Mouse (Mus musculus) left cerebral cortex, adult 18-20 months (tissue): Measurements from ENCODE around the gene Adam33. TPM values are rescaled to one million over a fixed set of nuclear protein-coding genes. Genes with fewer than 3 reads are reported as not detected.

Source experiments
- DNase-seq, 2 experiments: peaks; one replicate each; pipeline ENCODE4 v3.0.0; 2021 to 2022; ENCODE audit warnings: low spot score in 2 of 2, mixed read lengths in 1 of 2
- microRNA-seq, 2 experiments: library from miRNA; unstranded; fragments of <30 nt; microRNA quantifications; one replicate each; pipeline ENCODE4 v1.2.0; 2021
- total RNA-seq, 2 experiments: library from RNA; stranded (reverse); gene quantifications; 2 replicates each; pipeline ENCODE4 v1.2.3; 2021

Gene Adam33
- total RNA-seq, 2 experiments from 2014 or later: 6.4 to 12.4 TPM

DNA sequence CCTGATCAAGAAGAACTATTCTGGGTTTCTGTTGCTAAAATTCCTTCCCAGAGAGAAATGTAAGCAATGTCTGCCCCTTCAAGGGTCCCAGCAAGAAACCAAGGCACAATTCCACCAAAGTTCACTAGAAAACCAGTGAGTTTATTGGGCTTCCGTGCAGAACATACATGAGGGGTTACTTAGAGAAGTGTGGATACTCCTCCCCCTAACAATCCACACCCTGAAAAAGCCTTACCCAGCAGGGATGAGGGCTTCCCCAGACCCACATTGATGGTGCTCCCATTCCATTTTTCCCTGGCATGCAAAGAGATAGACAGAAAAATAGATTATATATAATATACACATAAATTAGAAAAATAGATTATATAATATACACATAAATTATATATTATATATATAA, 32.6 kb downstream of the Adam33 start:
- DNase-seq: no peak

DNA sequence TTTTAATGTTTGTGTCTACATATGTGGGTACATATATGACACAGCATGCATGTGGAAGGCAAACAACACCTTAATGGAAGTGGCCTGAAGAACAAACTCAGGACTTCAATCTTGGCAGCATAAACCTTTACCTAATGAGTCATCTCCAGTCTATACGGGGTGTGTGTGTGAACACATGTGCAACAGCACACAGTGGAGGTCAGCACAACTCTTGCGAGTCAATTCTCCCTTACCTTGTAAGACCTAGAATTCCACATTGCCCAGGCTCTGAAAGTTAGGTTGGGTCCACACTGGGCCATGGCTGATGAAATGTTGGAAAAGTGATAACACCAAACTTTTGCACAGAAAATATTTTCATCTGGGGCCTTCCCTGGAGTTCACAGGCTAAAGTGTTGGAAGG, 33.1 kb downstream of the Adam33 start:
- no peak for DNase-seq

DNA sequence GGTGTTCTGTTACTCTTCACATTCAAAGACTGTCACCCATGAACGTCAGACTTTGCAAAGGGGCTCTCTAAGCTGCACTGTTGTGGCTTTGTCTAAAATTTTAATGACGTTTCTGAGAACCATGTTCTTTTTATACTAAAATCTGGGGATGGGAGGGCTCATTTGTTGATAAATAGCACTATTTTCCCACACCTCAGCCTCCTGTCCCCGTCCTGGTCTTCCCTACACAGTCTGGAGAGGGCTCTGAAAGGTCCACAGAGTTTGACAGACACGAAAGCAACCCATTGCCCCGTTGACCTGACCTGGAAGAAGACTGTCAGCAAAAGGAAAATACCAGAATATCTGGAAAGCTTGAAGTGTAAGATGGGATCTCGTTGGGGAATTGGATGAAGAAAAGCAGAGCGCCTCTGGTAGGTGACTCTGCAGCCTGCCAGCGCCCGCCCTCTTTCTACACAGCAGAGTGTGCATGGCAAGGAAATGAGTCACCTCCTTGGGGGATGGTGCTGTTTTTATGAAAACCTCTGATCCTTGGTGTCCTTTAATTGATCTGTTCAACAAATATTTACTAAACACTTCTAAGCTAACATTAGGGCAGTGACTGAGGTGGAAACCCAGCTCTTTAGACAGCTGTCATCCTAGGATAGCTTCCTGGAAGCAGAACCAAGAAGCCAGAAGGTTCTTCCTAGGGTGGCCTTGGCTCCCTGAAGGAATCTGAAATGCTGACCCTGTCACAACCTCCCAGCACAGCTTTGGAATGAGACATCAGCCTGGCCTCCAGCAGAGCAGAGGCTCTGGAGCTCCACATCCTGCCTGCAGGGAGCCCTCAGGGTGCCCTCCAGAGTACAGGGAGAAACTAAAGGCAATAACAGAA, 34.3 kb downstream of the Adam33 start:
- peak in 1 of 2 experiments; percentile 29 for DNase-seq

DNA sequence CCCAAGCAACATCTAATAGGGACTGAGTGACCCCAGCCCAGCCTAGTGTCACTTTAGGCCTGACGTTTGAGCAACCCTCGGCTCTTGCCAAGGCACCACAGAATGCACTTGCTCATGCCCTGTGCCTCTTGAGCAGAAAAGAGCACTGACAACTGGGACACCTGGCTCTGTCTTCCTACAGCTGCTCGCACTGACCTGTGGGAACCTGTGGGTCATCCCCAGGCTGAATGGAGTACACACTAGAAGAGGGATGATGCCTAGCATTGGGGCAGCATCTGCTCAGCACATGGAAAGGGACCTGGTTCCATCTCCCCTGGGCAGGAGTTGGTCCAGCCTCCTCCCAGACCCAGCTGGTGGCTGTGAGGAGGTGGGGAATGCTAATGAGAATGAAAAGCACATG, 36.7 kb downstream of the Adam33 start:
- no peak for DNase-seq

DNA sequence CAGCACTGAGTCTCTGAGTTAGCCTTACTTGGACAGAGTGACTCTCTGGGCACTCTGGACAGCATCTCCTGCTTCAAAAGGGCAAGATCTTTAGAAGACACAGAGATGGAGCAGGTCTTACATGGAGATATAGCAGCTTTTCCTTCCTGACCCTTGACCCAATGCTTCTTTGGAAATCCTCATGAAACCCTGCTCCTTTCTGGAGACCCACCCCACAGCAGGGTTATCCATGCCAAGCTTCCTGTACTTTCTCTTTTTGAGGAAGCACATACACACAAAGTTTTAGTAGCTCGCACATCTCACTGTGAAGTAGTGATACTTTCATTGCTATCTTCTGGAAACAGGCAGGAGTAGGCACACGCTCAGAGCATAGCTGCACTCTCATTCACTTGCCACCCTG, 38.4 kb downstream of the Adam33 start:
- DNase-seq: no peak

DNA sequence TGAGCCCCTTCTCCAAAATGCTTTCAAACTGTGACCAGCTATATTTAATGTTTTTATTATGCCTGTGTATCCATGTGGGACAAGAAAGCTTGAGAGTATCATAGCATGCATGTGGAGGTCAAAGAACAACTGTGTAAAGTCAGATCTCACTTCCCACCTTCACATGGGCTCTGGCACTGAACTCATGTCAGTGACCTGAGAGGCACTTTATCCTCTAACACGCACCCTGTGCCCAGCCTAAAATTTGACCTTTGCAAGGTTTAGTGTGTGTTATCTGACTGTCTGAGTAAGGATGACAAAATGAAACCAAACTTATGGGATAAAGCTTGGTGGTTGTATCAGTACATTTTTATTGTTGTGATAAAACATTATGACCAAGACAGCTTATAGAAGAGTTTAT, 53.0 kb downstream of the Adam33 start:
- no peak for DNase-seq

DNA sequence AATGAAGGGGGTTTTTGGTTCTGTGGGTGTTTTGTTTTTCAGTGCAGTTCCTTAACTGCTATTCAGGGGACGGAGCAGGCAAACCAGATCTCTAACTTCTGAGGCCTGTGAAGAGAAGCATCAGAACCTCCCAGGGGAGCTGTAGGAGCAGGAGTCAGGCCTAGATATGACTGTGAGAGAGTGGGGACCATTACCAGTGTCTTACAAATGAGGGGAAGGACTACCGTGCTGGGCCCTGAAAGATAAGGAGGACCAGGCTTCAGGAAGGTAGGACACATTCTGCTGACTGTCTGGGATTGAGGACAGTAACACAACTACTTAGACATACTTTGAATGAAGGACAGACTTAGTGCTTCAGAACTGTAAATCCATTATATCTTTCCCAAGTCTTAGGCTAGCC, 54.5 kb downstream of the Adam33 start:
- no peak for DNase-seq

Small RNAs within 50 kb of the gene (microRNA-seq; reads per million reads assigned to microRNA genes)
- 0 to 0.42 reads per million in 2 experiments for gene Mir6973b

Other genes with a start within 250 kb of the Adam33 start
- 10 to 100 TPM; 68.4 to 68.5 TPM for gene 4930402H24Rik, start 157.4 kb downstream of the Adam33 start, total RNA-seq
- 100 to 1,000 TPM; 109 to 110 TPM for gene Atrn, start 157.3 kb downstream of the Adam33 start, total RNA-seq
- gene Gfra4, start 20.7 kb downstream of the Adam33 start, total RNA-seq: 10 to 100 TPM; 53.4 to 58.4 TPM
- under 1 TPM; 0.53 to 0.80 TPM for gene Siglec1, start 23.0 kb upstream of the Adam33 start, total RNA-seq
- 10 to 100 TPM in 1 of 2 experiments, 1 to 10 TPM in 1; 8.4 to 10.2 TPM for gene Hspa12b, start 63.5 kb upstream of the Adam33 start, total RNA-seq
- gene Gm11037, start 69.7 kb upstream of the Adam33 start, total RNA-seq: not detected
- 10 to 100 TPM; 69.3 to 85.6 TPM for gene 1700037H04Rik, start 96.3 kb upstream of the Adam33 start, total RNA-seq
- gene Cenpb, start 116.3 kb upstream of the Adam33 start, total RNA-seq: 10 to 100 TPM; 64.2 to 64.3 TPM
- 10 to 100 TPM; 15.2 to 21.6 TPM for gene Cdc25b, start 123.1 kb upstream of the Adam33 start, total RNA-seq
- 1 to 10 TPM; 7.6 to 9.2 TPM for gene Spef1, start 123.5 kb upstream of the Adam33 start, total RNA-seq
- 10 to 100 TPM; 23.1 to 25.1 TPM for gene Ap5s1, start 143.3 kb upstream of the Adam33 start, total RNA-seq
- gene Mavs, start 170.2 kb upstream of the Adam33 start, total RNA-seq: 1 to 10 TPM; 5.9 to 6.3 TPM
- 10 to 100 TPM; 64.8 to 65.1 TPM for gene Pank2, start 198.7 kb upstream of the Adam33 start, total RNA-seq